Mouse (Mus musculus): ENCODE measurements at regions not wholly inside any gene's neighbourhood (a gene's known extent, or its start where the extent isn't known, plus 50 kb on each side); places are given as distances from the start of the nearest gene placed in this dataset.

- H3K4me1 ChIP-seq (ENCODE audit: control insufficient read depth, insufficient read depth, low read length), result no peaks in the 10 kb centered on the region; the same call in 1 of the 2 replicates
- ATAC-seq (ENCODE audit: insufficient read depth, low FRiP score, low TSS enrichment) (no peak), DNase-seq (ENCODE audit: low spot score) (no peak)
- no peak overlapping the region for H3K27ac ChIP-seq (ENCODE audit: low read depth, low read length)
- no peaks in the 10 kb centered on the region for H3K36me3 ChIP-seq (ENCODE audit: control insufficient read depth, insufficient read depth, low read length)
- H3K27me3 ChIP-seq (ENCODE audit: control insufficient read depth, insufficient read depth, low read length), result no peaks in the 10 kb centered on the region
- WGBS, result 67% methylated on average over 4 of the region's 4 CpGs
- no peak overlapping the region for H3K4me3 ChIP-seq (ENCODE audit: low read depth, low read length)
- H3K4me2 ChIP-seq (ENCODE audit: low read depth), result no peak overlapping the region
- H3K9ac ChIP-seq (ENCODE audit: low read length), result no peak overlapping the region
- no peaks in the 10 kb centered on the region for H3K9me3 ChIP-seq (ENCODE audit: control insufficient read depth, low read length)
These were observed 91.1 kb upstream of the Sox4 start for GRCm38 (mm10) chr13:29044655-29045054.

- H3K9me3 ChIP-seq (ENCODE audit: control insufficient read depth, low read length), result no peaks in the 10 kb centered on the region
- no peaks in the 10 kb centered on the region for H3K27me3 ChIP-seq (ENCODE audit: control insufficient read depth, insufficient read depth, low read length)
- no peak overlapping the region for H3K4me3 ChIP-seq (ENCODE audit: low read depth, low read length)
- WGBS, result 91% methylated on average over 5 of the region's 5 CpGs
- ATAC-seq (ENCODE audit: insufficient read depth, low FRiP score, low TSS enrichment) (no peak), DNase-seq (ENCODE audit: low spot score) (no peak)
- H3K27ac ChIP-seq (ENCODE audit: low read depth, low read length), result no peak overlapping the region
- no peak overlapping the region for H3K4me2 ChIP-seq (ENCODE audit: low read depth)
- no peaks in the 10 kb centered on the region for H3K36me3 ChIP-seq (ENCODE audit: control insufficient read depth, insufficient read depth, low read length)
- H3K9ac ChIP-seq (ENCODE audit: low read length), result no peak overlapping the region
- H3K4me1 ChIP-seq (ENCODE audit: control insufficient read depth, insufficient read depth, low read length), result no peaks in the 10 kb centered on the region
These were observed 86.8 kb upstream of the Sox4 start for GRCm38 (mm10) chr13:29040331-29040730.

- DNase-seq (ENCODE audit: low spot score), result peak; percentile 15
- Histone ChIP-seq H3K4me3 (ENCODE audit: low read depth, low read length) (no peak overlapping the region), H3K9ac (ENCODE audit: low read length) (no peak overlapping the region), H3K4me2 (ENCODE audit: low read depth) (no peak overlapping the region), H3K9me3 (ENCODE audit: control insufficient read depth, low read length) (no peaks in the 10 kb centered on the region), H3K27me3 (ENCODE audit: control insufficient read depth, insufficient read depth, low read length) (no peaks in the 10 kb centered on the region), H3K27ac (ENCODE audit: low read depth, low read length) (no peak overlapping the region), H3K4me1 (ENCODE audit: control insufficient read depth, insufficient read depth, low read length) (no peaks in the 10 kb centered on the region; the same call in 1 of the 2 replicates), H3K36me3 (ENCODE audit: control insufficient read depth, insufficient read depth, low read length) (no peaks in the 10 kb centered on the region)
- WGBS, result 36% methylated on average over 4 of the region's 4 CpGs
- no peak for ATAC-seq (ENCODE audit: insufficient read depth, low FRiP score, low TSS enrichment)
These were observed 81.4 kb upstream of the Sox4 start for GRCm38 (mm10) chr13:29034904-29035303.

- WGBS, result 63% methylated on average over 8 of the region's 8 CpGs
- peak; percentile 21 for DNase-seq (ENCODE audit: low spot score)
These were observed 80.9 kb upstream of the Sox4 start for GRCm38 (mm10) chr13:29034444-29034843.

GRCm38 (mm10) chr13:29027146-29027545 is 73.6 kb upstream of the Sox4 start:
- no peak overlapping the region for H3K4me2 ChIP-seq (ENCODE audit: low read depth)
- H3K36me3 ChIP-seq (ENCODE audit: control insufficient read depth, insufficient read depth, low read length), result no peaks in the 10 kb centered on the region
- ATAC-seq (ENCODE audit: insufficient read depth, low FRiP score, low TSS enrichment) (no peak), DNase-seq (ENCODE audit: low spot score) (no peak)
- H3K9me3 ChIP-seq (ENCODE audit: control insufficient read depth, low read length), result no peaks in the 10 kb centered on the region
- H3K4me1 ChIP-seq (ENCODE audit: control insufficient read depth, insufficient read depth, low read length), result no peaks in the 10 kb centered on the region
- no peak overlapping the region for H3K9ac ChIP-seq (ENCODE audit: low read length)
- no peak overlapping the region for H3K27ac ChIP-seq (ENCODE audit: low read depth, low read length)
- 94% methylated on average over 10 of the region's 10 CpGs for WGBS
- no peaks in the 10 kb centered on the region for H3K27me3 ChIP-seq (ENCODE audit: control insufficient read depth, insufficient read depth, low read length)
- H3K4me3 ChIP-seq (ENCODE audit: low read depth, low read length), result no peak overlapping the region

More at GRCm38 (mm10) chr13:29034444-29034843, 80.9 kb upstream of the Sox4 start:
- Histone ChIP-seq H3K9me3 (ENCODE audit: control insufficient read depth, low read length) (no peaks in the 10 kb centered on the region), H3K36me3 (ENCODE audit: control insufficient read depth, insufficient read depth, low read length) (no peaks in the 10 kb centered on the region), H3K9ac (ENCODE audit: low read length) (no peak overlapping the region), H3K27me3 (ENCODE audit: control insufficient read depth, insufficient read depth, low read length) (no peaks in the 10 kb centered on the region), H3K27ac (ENCODE audit: low read depth, low read length) (no peak overlapping the region), H3K4me3 (ENCODE audit: low read depth, low read length) (no peak overlapping the region), H3K4me2 (ENCODE audit: low read depth) (no peak overlapping the region), H3K4me1 (ENCODE audit: control insufficient read depth, insufficient read depth, low read length) (no peaks in the 10 kb centered on the region; the same call in 1 of the 2 replicates)
- ATAC-seq (ENCODE audit: insufficient read depth, low FRiP score, low TSS enrichment), result no peak

- H3K9me3 ChIP-seq (ENCODE audit: control insufficient read depth, low read length), result no peaks in the 10 kb centered on the region
- no peaks in the 10 kb centered on the region for H3K27me3 ChIP-seq (ENCODE audit: control insufficient read depth, insufficient read depth, low read length)
- no peak overlapping the region for H3K4me3 ChIP-seq (ENCODE audit: low read depth, low read length)
- ATAC-seq (ENCODE audit: insufficient read depth, low FRiP score, low TSS enrichment), result no peak
- 98% methylated on average over 1 of the region's 1 CpGs for WGBS
- H3K27ac ChIP-seq (ENCODE audit: low read depth, low read length), result no peak overlapping the region
- H3K4me2 ChIP-seq (ENCODE audit: low read depth), result no peak overlapping the region
- H3K4me1 ChIP-seq (ENCODE audit: control insufficient read depth, insufficient read depth, low read length), result no peaks in the 10 kb centered on the region
- H3K9ac ChIP-seq (ENCODE audit: low read length), result no peak overlapping the region
- H3K36me3 ChIP-seq (ENCODE audit: control insufficient read depth, insufficient read depth, low read length), result no peaks in the 10 kb centered on the region
- no peak for DNase-seq (ENCODE audit: low spot score)
These were observed 70.0 kb upstream of the Sox4 start for GRCm38 (mm10) chr13:29023486-29023885.

GRCm38 (mm10) chr13:29019839-29020238 is 66.3 kb upstream of the Sox4 start:
- no peaks in the 10 kb centered on the region for H3K36me3 ChIP-seq (ENCODE audit: control insufficient read depth, insufficient read depth, low read length)
- no peak for DNase-seq (ENCODE audit: low spot score)
- H3K4me1 ChIP-seq (ENCODE audit: control insufficient read depth, insufficient read depth, low read length), result peaks cover 5% of the 10 kb centered on the region; the same call in 1 of the 2 replicates
- H3K27me3 ChIP-seq (ENCODE audit: control insufficient read depth, insufficient read depth, low read length), result no peaks in the 10 kb centered on the region
- no peaks in the 10 kb centered on the region for H3K9me3 ChIP-seq (ENCODE audit: control insufficient read depth, low read length)
- ATAC-seq (ENCODE audit: insufficient read depth, low FRiP score, low TSS enrichment), result no peak
- no peak overlapping the region for H3K4me3 ChIP-seq (ENCODE audit: low read depth, low read length)
- H3K9ac ChIP-seq (ENCODE audit: low read length), result no peak overlapping the region
- H3K27ac ChIP-seq (ENCODE audit: low read depth, low read length), result no peak overlapping the region
- 94% methylated on average over 3 of the region's 3 CpGs for WGBS
- H3K4me2 ChIP-seq (ENCODE audit: low read depth), result no peak overlapping the region

- Histone ChIP-seq H3K27ac (ENCODE audit: low read depth, low read length) (peak overlapping the region; percentile 57; the same call in 1 of the 2 replicates), H3K36me3 (ENCODE audit: control insufficient read depth, insufficient read depth, low read length) (no peaks in the 10 kb centered on the region), H3K4me1 (ENCODE audit: control insufficient read depth, insufficient read depth, low read length) (peaks cover 12% of the 10 kb centered on the region), H3K4me2 (ENCODE audit: low read depth) (peak overlapping the region; percentile 21; the same call in 1 of the 2 replicates), H3K4me3 (ENCODE audit: low read depth, low read length) (no peak overlapping the region), H3K9me3 (ENCODE audit: control insufficient read depth, low read length) (no peaks in the 10 kb centered on the region), H3K27me3 (ENCODE audit: control insufficient read depth, insufficient read depth, low read length) (no peaks in the 10 kb centered on the region), H3K9ac (ENCODE audit: low read length) (no peak overlapping the region; the same call in 1 of the 2 replicates)
- ATAC-seq (ENCODE audit: insufficient read depth, low FRiP score, low TSS enrichment), result 0 out of 2 replicates have a peak, but pooled peaks have one; percentile 43
- peak; percentile 42 for DNase-seq (ENCODE audit: low spot score)
- 77% methylated on average over 25 of the region's 25 CpGs for WGBS
These were observed 62.7 kb upstream of the Sox4 start for GRCm38 (mm10) chr13:29016145-29016651.

GRCm38 (mm10) chr13:29015605-29015994 is 62.1 kb upstream of the Sox4 start:
- Histone ChIP-seq H3K4me3 (ENCODE audit: low read depth, low read length) (no peak overlapping the region), H3K4me2 (ENCODE audit: low read depth) (peak overlapping the region; percentile 40), H3K9ac (ENCODE audit: low read length) (peak overlapping the region; percentile 31; the same call in 1 of the 2 replicates), H3K9me3 (ENCODE audit: control insufficient read depth, low read length) (no peaks in the 10 kb centered on the region), H3K27me3 (ENCODE audit: control insufficient read depth, insufficient read depth, low read length) (no peaks in the 10 kb centered on the region), H3K36me3 (ENCODE audit: control insufficient read depth, insufficient read depth, low read length) (no peaks in the 10 kb centered on the region), H3K27ac (ENCODE audit: low read depth, low read length) (peak overlapping the region; percentile 57; the same call in 1 of the 2 replicates), H3K4me1 (ENCODE audit: control insufficient read depth, insufficient read depth, low read length) (peaks cover 12% of the 10 kb centered on the region)
- WGBS, result 39% methylated on average over 9 of the region's 9 CpGs
- 0 out of 2 replicates have a peak, but pooled peaks have one; percentile 31 for ATAC-seq (ENCODE audit: insufficient read depth, low FRiP score, low TSS enrichment)
- DNase-seq (ENCODE audit: low spot score), result peak; percentile 25

Data from neural tube, embryonic 11.5 days (tissue).